Mouse (Mus musculus) common myeloid progenitor, adult 5-6 weeks (primary cell): Measurements from ENCODE around the gene Rps2. TPM values are rescaled to one million over a fixed set of nuclear protein-coding genes. Genes with fewer than 3 reads are reported as not detected.
"Not testable (repeated sequence)": the region's sequence is repeated elsewhere in the genome, so short reads cannot be mapped to it uniquely, and the experiment has no call there.

Source experiments
- ATAC-seq: replicated peaks from 2 replicates; pipeline ENCODE4 v1.8.0; 2016; ENCODE audit warnings: low read depth, mild to moderate bottlenecking, moderate TSS enrichment, inconsistent platforms; ENCODE audit not compliant: poor library complexity, severe bottlenecking
- total RNA-seq: library from RNA; stranded (forward); fragments of 200-1000, 187-1606 nt; gene quantifications from 2 replicates; pipeline ENCODE4 v1.2.3, GENCODE M21; 2017

Rps2 gene
- total RNA-seq = 1,725 and 1,907 TPM in 2 replicates

- ATAC-seq = no peak
Measured at GRCm38 (mm10) chr17:24717943-24718342, at the start of gene Rps2, which contains the start of gene Rnf151. Gene Rps2, plus strand, starts transcription at chr17:24718116. Gene Rnf151, minus strand, starts transcription at chr17:24718063.

GRCm38 (mm10) chr17:24669214-24669544 lies 48.7 kb upstream of the Rps2 start:
- ATAC-seq = not testable (repeated sequence)

- ATAC-seq = peak; percentile 87
Measured at GRCm38 (mm10) chr17:24669545-24670245, 48.2 kb upstream of the Rps2 start, which contains the start of gene Zfp598. Gene Zfp598, plus strand, starts transcription at chr17:24669687.

- no peak for ATAC-seq
Measured at GRCm38 (mm10) chr17:24670246-24670844, 47.6 kb upstream of the Rps2 start.

- ATAC-seq = no peak
Measured at GRCm38 (mm10) chr17:24671346-24671745, 46.6 kb upstream of the Rps2 start.

- no peak for ATAC-seq
Measured at GRCm38 (mm10) chr17:24672141-24672540, 45.8 kb upstream of the Rps2 start.

- peak; percentile 31 for ATAC-seq
Measured at GRCm38 (mm10) chr17:24674277-24674676, 43.6 kb upstream of the Rps2 start.

- peak; percentile 71 for ATAC-seq
Measured at GRCm38 (mm10) chr17:24676187-24676586, 41.7 kb upstream of the Rps2 start.

- ATAC-seq = no peak
Measured at GRCm38 (mm10) chr17:24676877-24677276, 41.0 kb upstream of the Rps2 start.

GRCm38 (mm10) chr17:24677500-24678080 lies 40.3 kb upstream of the Rps2 start:
- ATAC-seq = no peak

- ATAC-seq = peak; percentile 67
Measured at GRCm38 (mm10) chr17:24686514-24686913, 31.4 kb upstream of the Rps2 start.

GRCm38 (mm10) chr17:24687146-24687595 lies 30.7 kb upstream of the Rps2 start:
- peak; percentile 73 for ATAC-seq

GRCm38 (mm10) chr17:24687599-24687998 lies 30.3 kb upstream of the Rps2 start:
- no peak for ATAC-seq

GRCm38 (mm10) chr17:24689251-24690081 lies 28.4 kb upstream of the Rps2 start, which contains the start of gene Syngr3:
Gene Syngr3, minus strand, starts transcription at chr17:24689955.
- ATAC-seq = no peak

GRCm38 (mm10) chr17:24692385-24692784 lies 25.5 kb upstream of the Rps2 start:
- no peak for ATAC-seq

GRCm38 (mm10) chr17:24695326-24696010 lies 22.4 kb upstream of the Rps2 start:
- no peak for ATAC-seq

GRCm38 (mm10) chr17:24696011-24696697 lies 21.8 kb upstream of the Rps2 start, which contains the start of the genes Gfer and Noxo1:
Gene Gfer, minus strand, starts transcription at chr17:24696156.
Gene Noxo1, plus strand, starts transcription at chr17:24696234.
- ATAC-seq = peak; percentile 71

- no peak for ATAC-seq
Measured at GRCm38 (mm10) chr17:24697985-24698384, 19.9 kb upstream of the Rps2 start.

GRCm38 (mm10) chr17:24698715-24699114 lies 19.2 kb upstream of the Rps2 start:
- ATAC-seq = no peak
